8 mouse cellular contexts compared by ENCODE assay signal in genomic region chr14:55884713-55885113, GRCm38 (mm10). TPM values are rescaled to one million over a fixed set of nuclear protein-coding genes. Genes with fewer than 3 reads are reported as not detected.
DNase-seq lines count a peak whose midpoint lies in the region; ATAC-seq and TF ChIP-seq lines count a peak whose summit lies in the region.

Gene Khnyn (plus strand): TSS chr14:55884947.

- peak within 1 kb of the TSS; percentile 79 for H3K4me2 ChIP-seq in lung, embryonic 15.5 days

- peak within 1 kb of the TSS; percentile 97 for H3K27ac ChIP-seq in lung, embryonic 15.5 days
- no peak within 1 kb of the TSS for H3K27ac ChIP-seq in olfactory bulb, adult 2 months (ENCODE audit: insufficient read depth, low read depth, low read length)
- peak within 1 kb of the TSS; percentile 55 for H3K27ac ChIP-seq in thymus, adult 2 months (ENCODE audit: control insufficient read depth, insufficient read depth, low read length)

- peak; percentile 24; the same call in 1 of the 2 replicates for TF ChIP-seq POLR2A in olfactory bulb, adult 2 months (IDR thresholded peaks at IDR 0.05; ENCODE audit: insufficient read depth, low read depth, low read length)
- 0 out of 2 replicates have a peak, but pooled peaks have one; percentile 55 for TF ChIP-seq POLR2A in thymus, adult 2 months (IDR thresholded peaks at IDR 0.05; ENCODE audit: control insufficient read depth, extremely low read depth, insufficient read depth, low read length, poor library complexity)

- peak; percentile 93 for DNase-seq in MN1 (ENCODE audit: low spot score)
- peak; percentile 96 for DNase-seq in cerebellum, adult 9-10 months
- DNase-seq in layer of hippocampus, adult 9-10 months (ENCODE audit: low spot score): peak; percentile 50
- DNase-seq in thymus, adult 2 months: peak; percentile 76

- H3K4me3 ChIP-seq in lung, embryonic 15.5 days: peak within 1 kb of the TSS; percentile 61
- H3K4me3 ChIP-seq in olfactory bulb, adult 2 months (ENCODE audit: insufficient read depth, low read depth, low read length): peak within 1 kb of the TSS; percentile 62
- peak within 1 kb of the TSS; percentile 70 for H3K4me3 ChIP-seq in thymus, adult 2 months (ENCODE audit: control insufficient read depth, insufficient read depth, low read length)

- ATAC-seq in frontal cortex, adult (ENCODE audit: low TSS enrichment): peak; percentile 92
- ATAC-seq in hematopoietic stem cell, adult 5-6 weeks (replicated peaks in 1 of 2; ENCODE audit: insufficient read depth in 1 of 2, low FRiP score in 2 of 2, low TSS enrichment in 1 of 2, low read depth in 1 of 2, poor library complexity in 2 of 2, severe bottlenecking in 2 of 2): peak; percentile 80 to 89
- peak; percentile 97 for ATAC-seq in lung, embryonic 15.5 days (ENCODE audit: borderline replicate concordance, extremely low read depth, low FRiP score, low TSS enrichment)

- H3K9me3 ChIP-seq in lung, embryonic 15.5 days: no peaks in the 10 kb centered on the region

- H3K9ac ChIP-seq in lung, embryonic 15.5 days: peak within 1 kb of the TSS; percentile 68

- H3K4me1 ChIP-seq in lung, embryonic 15.5 days: peaks cover 42% of the 10 kb centered on the region
- peaks cover 24% of the 10 kb centered on the region for H3K4me1 ChIP-seq in olfactory bulb, adult 2 months (ENCODE audit: control insufficient read depth, insufficient read depth, low read length)
- peaks cover 25% of the 10 kb centered on the region for H3K4me1 ChIP-seq in thymus, adult 2 months (replicated peaks; ENCODE audit: control insufficient read depth, insufficient read depth, low read length)

- TF ChIP-seq CTCF in olfactory bulb, adult 2 months (IDR thresholded peaks at IDR 0.05; ENCODE audit: insufficient read depth, low read depth, low read length): no peak
- TF ChIP-seq CTCF in thymus, adult 2 months (IDR thresholded peaks at IDR 0.05; ENCODE audit: borderline replicate concordance, control insufficient read depth, extremely low read depth, insufficient read depth, low read length, poor library complexity): 0 out of 2 replicates have a peak, but pooled peaks have one; percentile 19

- H3K36me3 ChIP-seq in lung, embryonic 15.5 days: peaks cover 33% of the 10 kb centered on the region
- H3K36me3 ChIP-seq in thymus, adult 2 months (ENCODE audit: control insufficient read depth, insufficient read depth, low read length): peaks cover 20% of the 10 kb centered on the region

- WGBS in lung, embryonic 15.5 days: 0% methylated on average over 30 of the region's 30 CpGs
- WGBS in olfactory bulb, adult 2 months: under 1% methylated on average over 30 of the region's 30 CpGs
- under 1% methylated on average over 30 of the region's 30 CpGs for WGBS in thymus, adult 2 months

- H3K27me3 ChIP-seq in lung, embryonic 15.5 days: no peaks in the 10 kb centered on the region
- no peaks in the 10 kb centered on the region for H3K27me3 ChIP-seq in thymus, adult 2 months (ENCODE audit: control insufficient read depth, insufficient read depth, low read length)

RNA-seq across cellular contexts. Expression of gene Khnyn, which starts in this region (rescaled TPM):
- 40.6 and 50.5 TPM in 2 replicates for total RNA-seq in hematopoietic stem cell, adult 5-6 weeks (2017)
- polyA plus RNA-seq in lung, embryonic 15.5 days (2015; fragmentation: Nextera tagmentation; extraction: Ambion mirVana): 18.3 and 18.8 TPM in 2 replicates
- not detected in 2 replicates for polyA plus RNA-seq in olfactory bulb, adult 2 months (2012; ENCODE audit: insufficient read depth, insufficient read length, low replicate concordance, missing spikeins)
- 33.7 and 35.5 TPM in 2 replicates for polyA plus RNA-seq in thymus, adult 2 months (2012; rRNA removed)
